Mouse (Mus musculus): ENCODE measurements around the gene Atp6v0d1.
A peak's percentile ranks its signal among the peaks of the same experiment; 100 is the strongest.

DNA sequence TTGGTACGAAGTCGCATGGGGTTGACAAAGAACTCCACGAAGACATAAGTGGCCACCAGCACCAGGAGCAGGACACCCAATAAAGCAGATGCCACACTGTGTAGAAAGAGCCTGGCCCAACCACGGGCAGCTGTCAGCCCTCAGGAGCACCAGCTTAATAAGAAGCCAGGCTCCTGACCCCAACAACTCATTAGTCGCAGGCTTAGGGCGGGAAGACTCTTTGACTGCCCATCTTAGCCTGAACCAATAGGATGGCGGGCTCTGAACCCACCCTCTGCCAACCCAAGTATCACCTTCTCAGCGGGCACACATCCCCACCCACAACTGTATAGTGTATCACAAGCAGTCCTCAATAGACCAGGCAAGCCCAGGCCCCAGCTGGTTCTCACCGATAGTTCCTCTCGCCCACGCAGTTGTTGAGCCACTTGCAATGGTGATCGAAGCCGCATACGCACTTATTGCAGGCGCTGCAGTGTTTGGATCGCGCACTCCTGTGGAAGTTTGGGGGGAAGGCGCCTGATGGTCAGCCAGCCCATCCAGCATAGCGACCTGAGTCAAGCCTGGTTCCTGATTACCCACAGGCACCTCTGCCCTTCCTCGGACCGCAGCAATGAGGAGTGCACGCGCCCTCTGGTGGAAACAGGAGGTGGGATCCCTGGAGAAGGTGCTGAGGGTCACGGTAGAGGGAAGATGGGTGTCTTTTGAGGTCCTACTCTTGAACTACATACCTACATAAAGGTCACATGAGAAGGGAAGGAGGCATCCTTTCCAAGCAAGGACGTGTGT is 89.0 kb downstream of the Atp6v0d1 start:
- TF ChIP-seq CTCF (IDR thresholded peaks at IDR 0.05; ENCODE audit: low read depth) (peak; percentile 94), EP300 (optimal IDR thresholded peaks at IDR 0.05) (no peak)
